Mouse (Mus musculus) megakaryocyte-erythroid progenitor cell, adult 5-6 weeks (primary cell): ENCODE measurements around the gene Ror1. TPM values are rescaled to one million over a fixed set of nuclear protein-coding genes. Genes with fewer than 3 reads are reported as not detected.

Experiments used
- ATAC-seq: replicated peaks from 2 replicates; pipeline ENCODE4 v1.8.0; 2016; ENCODE audit warnings: mild to moderate bottlenecking, inconsistent platforms; ENCODE audit not compliant: severe bottlenecking, poor library complexity, low FRiP score, low TSS enrichment
- total RNA-seq, 2 experiments: library from RNA; stranded (forward) in 1 of 2; stranded (reverse) in 1 of 2; fragments of 200-1000, 215-1000 nt in 1 of 2; fragments of >200 nt in 1 of 2; fragmentation: Nextera tagmentation in 1 of 2; gene quantifications; 2 replicates each; pipeline ENCODE4 v1.2.3; 2014 to 2017

The Ror1 gene
- total RNA-seq, 2 experiments from 2014 or later, result not detected

- ATAC-seq, result no peak
Measured at GRCm38 (mm10) chr4:100351797-100352290, 256.3 kb downstream of the Ror1 start.

DNA sequence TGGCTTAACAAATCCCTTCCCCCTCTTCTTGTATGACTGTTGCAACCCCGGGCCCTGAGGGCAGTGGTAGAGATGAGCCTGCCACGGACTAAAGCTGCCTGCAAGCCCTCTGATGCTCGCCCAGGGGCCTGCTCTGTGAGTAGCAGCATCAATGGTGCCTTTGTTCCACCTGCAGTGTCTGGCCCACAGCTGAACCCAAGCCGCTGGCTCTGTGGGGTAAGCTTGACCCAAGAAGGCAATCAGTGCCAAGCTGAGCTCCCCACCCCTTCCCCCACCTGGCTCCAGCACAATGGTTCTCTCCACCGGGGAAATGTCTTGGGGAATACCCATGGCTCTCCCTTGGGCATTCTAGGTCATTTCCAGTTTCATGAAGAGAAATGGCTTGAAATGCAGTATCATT lies 260.0 kb downstream of the Ror1 start:
- ATAC-seq, result no peak

GRCm38 (mm10) chr4:100357881-100358589 lies 262.4 kb downstream of the Ror1 start:
- ATAC-seq, result no peak

GRCm38 (mm10) chr4:100363666-100364065 lies 268.1 kb downstream of the Ror1 start:
- no peak for ATAC-seq

GRCm38 (mm10) chr4:100368691-100369090 lies 273.1 kb downstream of the Ror1 start:
- no peak for ATAC-seq

GRCm38 (mm10) chr4:100369541-100370174 lies 274.1 kb downstream of the Ror1 start:
- ATAC-seq, result no peak

- no peak for ATAC-seq
Measured at GRCm38 (mm10) chr4:100372806-100373205, 277.2 kb downstream of the Ror1 start.

GRCm38 (mm10) chr4:100373780-100374179 lies 278.2 kb downstream of the Ror1 start:
- no peak for ATAC-seq

GRCm38 (mm10) chr4:100375286-100375685 lies 279.7 kb downstream of the Ror1 start:
- ATAC-seq, result no peak

GRCm38 (mm10) chr4:100376163-100376562 lies 280.6 kb downstream of the Ror1 start:
- ATAC-seq, result no peak

- ATAC-seq, result no peak
Measured at GRCm38 (mm10) chr4:100377231-100377630, 281.6 kb downstream of the Ror1 start.

DNA sequence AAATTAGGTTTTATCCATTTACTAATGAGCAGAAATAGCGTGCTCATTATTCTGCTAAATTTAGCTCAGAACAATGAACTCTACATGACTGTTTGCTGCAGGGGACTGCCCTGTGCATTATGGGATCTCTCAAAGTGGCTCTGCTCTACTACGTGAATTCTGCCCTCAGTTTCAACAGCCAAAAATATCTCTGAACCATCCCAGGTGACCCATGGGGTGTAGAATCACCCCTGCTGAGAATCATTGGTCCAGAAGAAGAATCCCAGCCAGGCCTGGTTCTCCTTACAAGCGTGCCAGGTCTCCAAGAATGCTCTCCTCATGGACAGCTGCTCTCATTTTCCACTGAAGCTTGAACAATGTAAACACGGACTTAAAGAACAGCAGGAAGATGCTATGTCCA lies 282.4 kb downstream of the Ror1 start:
- ATAC-seq, result no peak

DNA sequence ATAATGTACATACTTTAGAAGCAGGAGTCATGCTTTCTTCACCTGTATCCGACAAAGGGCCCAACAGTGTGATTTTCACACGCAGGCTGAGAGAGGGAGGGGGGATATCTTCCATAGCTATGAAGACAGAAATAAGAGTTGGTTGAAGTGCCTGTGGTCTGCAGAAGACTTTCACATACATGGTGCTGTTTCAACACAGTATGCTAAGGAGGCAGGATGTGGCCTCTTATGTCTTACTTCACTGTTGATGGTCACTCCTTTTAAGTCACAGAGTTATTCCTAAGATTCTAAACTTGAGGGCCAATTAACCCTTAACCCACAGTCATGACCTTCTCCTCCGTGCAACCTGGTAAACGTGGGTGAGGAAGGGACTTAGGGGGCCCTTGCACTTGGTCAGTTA lies 286.2 kb downstream of the Ror1 start:
- ATAC-seq, result no peak

DNA sequence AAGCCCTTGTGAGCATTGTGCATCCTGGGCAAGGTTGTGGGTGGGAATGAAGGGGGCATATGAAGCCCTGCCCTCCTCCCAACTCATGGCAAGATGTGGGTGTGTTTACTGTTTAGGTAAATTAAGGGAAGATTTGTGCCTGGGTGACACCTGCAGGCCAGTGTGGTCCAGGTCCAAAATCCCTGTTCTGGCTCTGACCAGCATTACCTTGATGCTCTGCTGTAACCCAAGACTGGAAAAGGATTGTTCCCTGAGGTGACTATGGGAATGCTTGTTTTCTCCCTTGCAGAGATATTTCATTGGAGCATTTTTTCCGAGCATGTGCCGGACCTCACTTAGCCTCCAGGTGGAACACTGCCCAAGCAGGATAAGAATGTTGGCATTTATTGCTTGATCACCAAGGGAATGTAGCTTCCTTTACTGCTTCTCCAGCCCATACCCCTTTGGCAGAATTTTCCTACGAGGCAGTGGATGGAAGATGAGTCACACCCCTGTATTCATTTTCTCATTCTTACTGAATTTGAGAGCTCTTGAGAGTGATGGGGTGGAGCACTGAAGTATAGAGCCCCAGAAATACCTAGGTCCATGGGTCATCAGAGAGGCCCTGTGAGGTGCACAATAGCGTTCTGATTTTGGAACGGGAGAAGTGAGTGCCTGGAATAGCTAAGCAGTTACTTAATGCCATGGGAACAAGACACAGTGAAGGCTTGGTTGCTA lies 290.8 kb downstream of the Ror1 start:
- ATAC-seq, result no peak

- no peak for ATAC-seq
Measured at GRCm38 (mm10) chr4:100390436-100390835, 294.8 kb downstream of the Ror1 start.

DNA sequence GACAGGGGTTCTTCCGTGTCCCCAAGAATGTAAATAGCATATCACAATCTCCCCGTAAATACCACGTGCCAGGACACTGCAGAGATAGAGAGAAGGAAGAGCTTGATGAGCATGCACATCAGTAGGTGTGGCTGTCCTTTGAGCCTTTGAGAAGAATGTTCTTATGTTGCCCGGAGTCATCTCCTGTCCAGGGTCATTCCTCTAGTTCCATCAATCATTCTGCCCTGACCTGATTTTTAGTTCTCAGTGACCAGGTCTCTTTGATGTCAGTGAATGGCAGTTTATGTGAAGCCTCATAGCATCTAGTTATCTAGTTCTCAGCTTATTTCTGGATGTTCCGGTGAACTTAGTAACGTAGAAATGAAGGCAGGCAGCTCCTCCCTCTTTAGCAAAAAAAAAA lies 295.4 kb downstream of the Ror1 start:
- no peak for ATAC-seq

DNA sequence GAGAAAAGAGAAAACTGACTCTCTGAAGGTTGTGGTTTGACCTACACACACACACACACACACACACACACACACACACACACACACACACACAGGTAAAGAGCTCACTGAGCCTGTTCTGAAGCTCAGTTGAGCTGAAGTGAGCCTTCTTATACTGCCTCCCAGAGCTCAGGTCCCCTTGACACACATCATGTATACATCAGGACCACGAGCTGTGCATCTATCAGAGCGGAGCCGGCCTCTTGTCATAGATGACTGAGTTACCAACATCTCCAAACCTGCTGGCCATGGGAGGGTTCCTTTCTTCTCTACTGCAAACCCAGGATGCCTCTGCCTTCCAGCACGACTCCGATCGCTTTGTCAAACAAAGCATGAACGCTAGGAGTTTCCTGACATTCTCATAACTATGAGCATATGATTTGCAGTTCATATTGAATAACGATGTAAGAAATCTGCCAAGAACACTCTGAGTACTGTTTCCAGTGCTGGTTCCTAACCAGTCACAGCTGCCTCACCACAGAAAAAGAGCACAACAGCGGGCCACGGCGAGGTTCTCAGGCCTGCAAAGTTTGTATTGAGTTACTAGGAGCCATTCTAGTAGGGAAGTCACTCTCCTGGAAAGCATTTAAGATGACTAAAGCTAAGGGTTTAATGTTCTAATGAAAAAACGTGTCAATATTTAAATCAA lies 297.9 kb downstream of the Ror1 start:
- ATAC-seq, result no peak

GRCm38 (mm10) chr4:100395407-100395806 lies 299.8 kb downstream of the Ror1 start:
- no peak for ATAC-seq

DNA sequence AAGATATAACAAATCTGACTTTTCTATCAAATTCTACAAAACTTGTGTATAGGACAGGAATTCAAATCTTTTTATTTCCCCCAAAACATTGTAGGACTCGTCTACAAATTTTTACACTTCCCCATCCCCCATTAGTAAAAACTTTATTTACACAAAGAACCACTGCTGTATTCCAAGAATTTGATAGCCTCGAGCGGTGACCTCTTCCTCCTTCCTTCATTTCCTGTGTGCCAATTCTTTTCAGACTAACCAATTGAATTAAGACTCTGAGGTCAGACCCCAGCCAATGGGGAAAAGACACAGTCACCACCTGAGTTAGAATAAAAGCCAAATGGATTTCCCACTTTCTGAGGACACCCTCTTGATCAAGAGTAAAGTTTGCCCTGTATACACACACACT lies 302.5 kb downstream of the Ror1 start:
- ATAC-seq, result no peak

DNA sequence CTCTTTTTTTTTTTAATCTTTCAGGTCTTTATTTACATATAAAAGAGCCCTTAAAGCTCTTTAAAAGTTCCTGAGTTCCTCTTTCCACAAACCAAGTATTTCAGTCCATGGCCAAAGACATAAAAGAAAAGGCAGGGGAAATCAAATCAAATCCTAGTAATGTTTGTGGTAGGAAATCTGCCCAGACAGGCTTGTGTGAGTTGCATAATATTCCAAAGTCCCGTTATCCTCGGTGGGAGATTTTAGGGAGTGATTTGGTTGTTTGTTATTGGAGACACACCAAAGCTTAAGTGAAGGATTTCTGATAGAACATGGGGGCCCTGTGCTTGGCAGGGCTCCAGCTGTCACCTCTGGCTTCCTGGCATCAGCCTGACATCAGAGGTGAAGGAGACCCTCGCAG lies 305.5 kb downstream of the Ror1 start:
- ATAC-seq, result no peak
